Mouse (Mus musculus) heart, adult 9 months (tissue): ENCODE results near the gene Serinc4.

Experiments used
- DNase-seq, 2 experiments: peaks; one replicate each; pipeline ENCODE4 v3.0.0; 2022; ENCODE audit warnings: low spot score in 2 of 2

Gene Serinc4

DNA sequence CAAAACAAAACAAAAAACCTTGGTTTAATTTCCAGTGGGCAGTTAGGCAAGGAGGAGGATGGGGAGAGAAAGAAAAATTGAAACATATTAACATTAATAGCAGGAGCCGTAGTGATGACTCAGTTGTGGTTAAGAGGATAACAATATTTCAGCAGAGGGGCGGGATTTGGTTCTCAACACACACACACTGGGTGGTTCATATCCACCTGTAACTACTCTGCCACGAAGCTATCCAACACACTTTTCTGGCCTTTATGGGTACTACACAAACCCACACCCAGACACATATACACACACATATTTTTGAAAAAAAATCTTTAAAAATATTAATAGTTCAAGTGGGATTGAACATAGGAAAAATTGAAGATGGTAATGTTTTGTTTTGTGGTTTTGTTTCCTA is 9.6 kb downstream of the Serinc4 start:
- no peak for DNase-seq

DNA sequence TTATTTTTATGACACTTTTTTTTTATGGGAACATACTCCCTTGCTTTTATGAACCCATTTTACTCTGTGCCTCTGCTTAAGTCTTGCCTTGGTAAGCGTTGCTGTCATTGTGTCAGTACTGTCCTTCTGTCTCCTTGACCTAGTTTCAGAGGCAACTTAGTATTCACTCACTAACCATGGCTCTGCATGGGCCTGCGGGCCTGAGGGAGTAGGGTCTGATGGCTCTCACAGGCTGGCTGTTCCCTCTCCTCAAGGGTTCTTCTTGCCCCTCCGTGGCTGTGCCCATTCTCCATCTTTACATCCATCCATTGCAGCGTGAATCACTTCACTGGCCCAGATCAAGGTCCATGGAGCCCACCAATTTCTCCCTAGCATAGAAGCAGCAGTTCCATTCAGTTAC is 10.1 kb downstream of the Serinc4 start:
- no peak for DNase-seq

DNA sequence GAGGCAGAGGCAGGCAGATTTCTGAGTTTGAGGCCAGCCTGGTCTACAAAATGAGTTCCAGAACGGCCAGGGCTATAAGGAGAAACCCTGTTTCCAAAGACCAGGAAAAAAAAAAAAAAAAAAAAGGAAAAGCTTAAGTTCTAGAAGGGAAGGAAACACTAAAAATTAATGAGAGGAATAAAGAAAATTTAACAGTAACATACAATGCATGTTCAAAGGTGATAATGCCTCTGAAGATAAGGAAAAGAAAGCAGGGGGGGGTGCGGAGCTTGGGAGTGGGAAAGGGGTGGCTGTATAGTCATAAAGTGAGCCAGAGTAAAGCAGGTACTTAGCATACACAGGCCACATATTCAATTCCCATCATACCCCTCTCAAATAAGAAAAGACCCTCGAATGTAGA is 11.5 kb downstream of the Serinc4 start:
- no peak for DNase-seq

DNA sequence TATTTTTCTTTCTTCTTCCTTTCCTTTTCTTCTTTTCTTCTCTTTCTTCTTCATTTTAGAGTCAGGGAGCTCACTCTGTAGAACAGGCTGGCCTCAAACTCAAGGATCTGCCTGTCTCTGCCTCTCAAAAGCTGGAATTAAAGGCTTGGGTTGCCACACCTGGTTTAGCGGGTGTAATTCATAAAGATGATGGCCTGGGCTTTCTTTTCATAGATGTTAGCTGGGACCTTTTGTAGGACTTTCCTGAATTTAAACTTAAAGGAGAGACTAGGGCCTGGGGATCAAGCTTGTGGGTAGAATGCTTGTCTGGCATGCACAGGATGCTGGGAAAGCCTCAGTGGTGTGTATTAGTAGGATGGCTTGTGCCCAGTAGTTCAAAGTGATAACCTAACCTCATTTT is 12.4 kb downstream of the Serinc4 start, which contains the start of gene Ell3:
Gene Ell3, minus strand, starts transcription at position 101 of the 400 bp plus-strand sequence.
- no peak for DNase-seq

DNA sequence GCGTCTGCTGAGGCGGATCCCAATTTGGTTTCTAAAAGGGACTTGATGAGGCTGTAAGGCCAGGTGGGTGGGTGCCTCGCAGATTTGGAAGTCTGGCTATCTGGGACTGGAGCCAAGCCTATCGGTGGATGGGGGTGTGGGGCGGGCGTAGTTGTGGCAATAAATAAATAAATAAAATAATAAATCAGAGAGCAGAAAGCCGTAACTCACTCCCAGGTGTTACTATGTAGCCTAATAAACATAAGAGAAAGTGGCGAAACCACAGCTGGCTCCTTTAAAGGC is 13.6 kb downstream of the Serinc4 start:
- DNase-seq = no peak

DNA sequence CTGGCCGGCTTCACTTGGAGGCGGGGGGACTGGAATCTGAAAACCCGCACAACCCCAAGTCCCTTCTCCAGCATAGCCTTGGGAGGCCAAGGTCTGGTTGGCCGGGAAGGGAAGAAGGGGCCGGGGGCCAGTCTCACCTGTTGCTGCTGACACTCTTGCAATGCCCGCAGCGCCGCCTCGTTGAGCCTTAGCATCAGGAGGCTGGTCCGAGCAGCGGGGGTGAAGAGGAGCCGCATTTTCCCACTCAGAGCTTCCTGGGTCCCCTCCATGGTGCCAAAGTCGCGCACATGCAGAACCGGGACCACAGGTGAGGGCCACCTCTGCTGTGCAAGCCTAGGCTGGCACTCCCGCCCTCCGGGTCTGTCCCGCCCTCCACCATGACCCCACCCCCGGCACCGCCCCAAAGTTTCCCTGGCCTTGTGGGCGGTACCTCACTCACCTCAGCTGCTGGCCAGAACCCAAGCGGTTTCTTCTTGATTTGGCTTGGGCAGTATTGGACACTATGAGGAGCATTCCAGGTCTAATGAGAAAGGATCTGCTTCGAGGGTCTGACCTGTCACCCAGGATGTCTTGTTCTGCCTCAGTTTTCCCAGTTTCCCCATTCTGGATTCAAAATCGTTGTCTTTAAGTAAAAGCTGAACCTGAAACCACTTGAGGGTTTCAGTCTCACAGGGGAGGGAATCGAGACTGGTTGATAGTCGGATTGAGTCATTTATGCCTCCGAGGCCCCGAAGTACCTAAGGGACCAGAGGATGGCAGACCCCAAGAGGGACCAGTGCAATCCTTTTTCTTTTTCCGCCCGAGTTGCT is 14.1 kb downstream of the Serinc4 start:
- peak; percentile 47 to 63 for DNase-seq

DNA sequence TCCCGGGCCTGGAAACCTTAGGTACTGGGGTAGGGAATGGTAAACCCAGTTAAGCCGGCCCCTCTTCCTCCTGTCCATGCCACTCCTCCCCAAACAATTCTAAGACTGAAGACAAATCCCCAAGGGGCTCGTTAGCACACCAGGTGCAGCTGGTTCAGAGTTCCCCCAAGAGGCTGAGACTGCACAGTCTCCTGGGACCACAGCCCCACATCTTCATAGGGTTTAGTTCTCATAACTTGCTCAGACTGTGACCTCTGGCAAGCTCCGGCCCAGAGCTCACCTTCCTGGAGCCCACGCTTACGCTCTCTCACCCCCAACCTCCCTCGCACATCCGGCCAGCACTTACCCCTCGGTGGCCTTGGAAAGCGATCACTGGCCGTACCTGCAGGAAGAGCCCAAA is 14.8 kb downstream of the Serinc4 start:
- no peak for DNase-seq

DNA sequence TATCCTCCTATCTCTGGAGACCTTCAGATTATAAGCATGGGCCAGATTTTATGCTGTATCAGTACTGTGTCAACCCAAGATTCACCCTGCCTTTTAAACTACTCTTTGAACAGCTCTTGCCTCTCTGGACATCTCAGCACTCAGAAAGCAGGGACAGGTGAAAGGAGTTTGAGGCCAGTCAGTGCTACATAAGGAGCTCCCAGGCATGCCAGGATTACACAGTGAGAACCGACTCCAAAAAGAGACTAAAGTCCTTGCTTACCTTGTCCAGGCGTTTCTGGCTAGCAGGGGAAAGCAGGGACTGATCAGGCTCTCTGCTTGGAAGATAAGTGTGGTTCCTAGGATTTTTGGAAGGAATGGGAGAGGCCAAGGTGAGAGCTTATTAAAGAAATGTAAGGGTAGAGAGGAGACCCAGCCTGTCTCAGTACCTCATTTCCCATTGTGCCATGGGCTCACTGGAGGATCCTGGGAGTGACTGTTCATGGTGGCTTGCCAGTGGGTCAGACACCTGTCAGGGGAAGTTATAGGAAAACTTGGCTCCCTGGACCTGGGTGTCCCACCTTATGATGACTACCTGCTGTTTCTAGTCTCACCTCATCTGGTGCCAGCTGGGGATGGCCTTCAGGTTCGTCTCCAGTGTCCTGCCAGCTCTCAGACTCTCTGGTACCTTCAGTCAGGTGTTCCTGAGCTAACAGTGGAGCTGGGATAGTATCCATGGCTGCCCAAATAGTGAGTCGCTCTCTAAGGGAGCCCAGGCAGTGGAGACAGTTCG is 15.6 kb downstream of the Serinc4 start:
- DNase-seq = no peak

DNA sequence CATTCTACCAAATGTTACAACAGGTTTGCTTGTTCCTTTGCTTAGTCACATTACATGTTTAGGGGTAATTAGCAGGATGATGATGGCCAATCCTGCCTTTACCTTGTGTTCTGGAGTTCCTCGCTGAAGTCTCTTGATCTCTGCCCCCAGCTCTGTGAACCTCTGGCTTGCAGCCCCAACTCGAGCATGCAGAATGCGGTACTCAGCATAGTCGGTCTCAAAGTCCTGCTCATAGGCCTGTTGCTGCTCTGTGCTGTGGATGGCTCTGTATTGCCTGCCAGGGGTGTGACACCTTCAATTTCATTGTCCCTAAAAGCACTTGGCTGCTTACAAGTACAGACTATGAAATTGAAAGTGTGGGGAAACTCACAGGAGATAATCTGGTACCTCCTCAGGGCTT is 16.8 kb downstream of the Serinc4 start:
- DNase-seq = no peak

DNA sequence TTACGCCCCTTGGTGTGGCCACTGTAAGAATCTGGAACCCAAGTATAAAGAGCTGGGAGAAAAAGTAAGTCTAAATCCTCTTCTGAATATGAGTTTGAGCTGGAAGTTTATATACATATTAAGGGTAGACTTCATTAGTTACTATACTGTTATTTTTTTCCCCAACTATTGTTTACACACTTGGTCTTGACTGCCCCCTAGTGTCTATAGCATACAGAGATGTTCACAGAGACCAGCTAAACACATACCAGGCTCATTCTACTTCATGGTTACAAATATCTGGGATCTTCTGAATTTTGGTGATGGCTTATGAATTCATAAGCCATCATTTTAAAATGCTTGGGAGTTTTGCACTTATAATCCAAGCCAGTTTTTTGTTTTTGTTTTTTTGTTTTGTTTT is 21.7 kb downstream of the Serinc4 start:
- no peak for DNase-seq

DNA sequence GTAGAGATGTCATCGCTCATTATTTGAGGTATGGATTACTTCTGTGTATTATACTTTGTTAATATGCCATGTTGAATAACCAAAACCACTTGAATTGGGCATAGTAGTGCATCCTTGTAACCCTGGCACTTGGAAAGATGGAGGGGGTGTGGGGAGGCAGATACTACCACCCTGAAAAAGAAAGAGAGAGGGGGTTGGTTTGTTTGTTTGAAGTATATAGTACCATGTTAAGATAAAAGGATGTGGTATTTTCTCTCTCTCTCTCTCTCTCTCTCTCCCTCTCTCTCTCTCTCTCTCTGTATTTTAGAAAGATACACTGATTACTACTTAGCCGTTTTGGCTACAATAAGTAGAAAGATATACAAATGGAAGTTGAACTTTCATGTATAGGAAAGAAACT is 30.7 kb downstream of the Serinc4 start:
- DNase-seq = no peak

DNA sequence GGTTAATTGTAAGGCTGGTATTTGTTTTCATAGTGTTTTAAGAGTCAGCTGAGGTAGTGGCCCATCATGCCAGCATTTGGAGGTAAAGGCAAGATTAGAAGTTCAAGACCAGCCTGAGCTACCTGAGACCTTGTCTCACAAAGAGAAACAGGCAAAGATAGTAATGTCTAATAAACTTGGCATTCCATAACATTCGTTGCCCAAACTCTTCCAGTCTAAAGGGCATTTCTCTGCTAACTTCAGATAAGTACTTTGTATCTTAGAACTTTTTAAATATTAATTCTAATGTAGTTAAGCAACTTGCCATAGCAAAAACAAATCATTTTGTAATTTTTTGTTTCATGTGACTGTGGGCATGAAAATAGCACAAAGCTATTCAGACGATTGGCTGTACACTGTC is 33.4 kb downstream of the Serinc4 start:
- DNase-seq = no peak

DNA sequence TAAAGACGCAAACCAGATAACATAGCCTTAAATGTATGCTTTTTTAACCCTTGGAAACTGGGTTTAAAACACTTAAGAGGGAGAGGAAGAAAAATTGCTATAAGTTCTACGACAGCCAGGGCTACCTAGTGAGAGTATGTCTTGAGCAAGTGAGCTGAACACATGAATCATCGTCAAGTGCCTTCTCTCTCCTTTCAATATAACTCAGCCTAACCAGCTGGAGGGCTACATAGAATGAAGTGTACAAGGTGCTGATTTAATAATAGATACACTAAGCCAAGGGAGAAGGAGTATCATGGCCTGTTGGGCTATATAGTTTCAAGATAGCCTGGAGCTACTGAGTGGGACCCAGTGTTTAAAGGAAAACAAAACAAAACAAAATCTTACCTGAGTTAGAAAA is 38.1 kb downstream of the Serinc4 start:
- no peak for DNase-seq

DNA sequence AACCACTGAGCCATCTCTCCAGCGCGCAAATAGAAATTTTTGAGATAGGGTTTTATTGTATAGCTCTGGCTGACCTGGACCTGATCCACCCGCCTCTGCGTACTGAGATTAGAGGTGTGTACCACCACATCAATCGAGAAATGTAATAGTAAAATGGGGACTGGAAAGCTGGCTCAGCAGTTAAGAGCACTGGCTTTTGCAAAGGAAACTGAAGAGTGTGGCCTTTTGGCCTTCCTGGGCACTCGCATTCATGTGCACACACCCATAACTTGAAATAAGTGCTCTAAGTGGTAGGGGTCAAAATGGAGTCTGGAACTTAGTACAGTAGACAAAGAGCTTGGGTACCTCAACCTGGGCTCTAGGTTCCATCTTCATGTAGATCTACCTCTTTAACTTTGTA is 40.2 kb downstream of the Serinc4 start:
- no peak for DNase-seq

DNA sequence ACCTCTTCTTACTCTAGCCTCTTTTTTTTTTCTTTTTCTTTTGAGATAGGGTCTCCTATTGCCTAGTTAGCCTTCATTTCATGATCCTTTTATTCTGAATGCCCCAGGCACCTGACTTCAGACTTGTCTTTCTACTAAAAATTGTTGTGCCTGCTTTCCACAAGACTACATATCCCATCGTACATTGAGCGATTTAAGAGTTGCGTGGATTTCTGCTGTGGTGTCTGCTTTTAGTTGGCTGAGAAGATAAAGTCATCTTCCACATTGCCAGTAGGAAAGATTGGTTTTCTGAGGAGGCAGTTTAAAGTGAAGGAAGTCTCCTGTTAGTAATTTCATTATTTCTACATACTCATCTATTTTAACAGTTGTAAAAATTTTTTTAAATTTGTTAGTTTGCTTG is 41.0 kb downstream of the Serinc4 start:
- no peak for DNase-seq

DNA sequence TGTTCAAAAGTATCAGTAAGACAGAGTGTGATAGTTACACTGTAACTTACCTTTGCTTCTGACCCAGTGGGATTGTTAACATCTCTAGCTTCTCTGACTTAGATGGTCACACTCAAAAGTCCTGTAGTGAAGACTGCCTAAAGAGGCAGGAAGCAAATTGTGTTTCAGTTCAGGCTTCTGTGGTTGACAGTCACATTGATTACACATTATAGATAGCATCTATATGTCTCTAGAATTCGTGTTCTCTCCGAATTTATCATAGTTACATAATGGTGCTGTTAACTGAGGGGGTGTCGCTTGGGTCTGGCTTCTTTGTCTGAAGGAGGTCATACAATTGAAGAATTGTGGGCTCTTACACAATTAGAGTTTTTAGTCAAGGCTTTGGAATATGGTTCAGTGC is 41.5 kb downstream of the Serinc4 start:
- DNase-seq = no peak

DNA sequence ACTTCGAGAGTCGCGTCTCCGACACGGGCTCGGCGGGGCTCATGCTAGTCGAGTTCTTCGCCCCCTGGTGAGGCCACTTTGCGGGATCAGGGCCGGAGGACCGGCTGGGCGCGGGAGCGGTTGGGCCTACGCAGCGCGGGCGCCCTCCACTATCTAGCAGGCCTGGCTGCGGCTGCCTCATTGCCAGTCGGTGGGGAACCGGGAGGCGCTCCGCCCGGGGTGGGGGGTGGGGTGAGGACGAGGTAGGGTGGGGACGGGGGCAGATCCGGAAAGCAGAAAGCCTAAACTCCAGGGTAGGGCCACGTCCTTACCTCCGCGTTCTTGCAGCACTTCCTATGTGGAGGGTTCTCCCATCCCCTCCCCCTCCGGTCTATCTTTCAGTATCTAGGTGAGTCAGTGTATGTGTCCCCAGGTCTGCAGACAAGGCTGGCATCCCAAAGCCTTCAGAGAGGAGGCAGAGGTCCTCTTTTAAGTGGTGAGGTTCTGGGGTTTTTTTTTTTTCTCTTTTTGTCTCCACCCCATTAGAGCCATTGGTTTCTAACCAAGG is 42.4 kb downstream of the Serinc4 start:
- peak; percentile 29 to 46 for DNase-seq

DNA sequence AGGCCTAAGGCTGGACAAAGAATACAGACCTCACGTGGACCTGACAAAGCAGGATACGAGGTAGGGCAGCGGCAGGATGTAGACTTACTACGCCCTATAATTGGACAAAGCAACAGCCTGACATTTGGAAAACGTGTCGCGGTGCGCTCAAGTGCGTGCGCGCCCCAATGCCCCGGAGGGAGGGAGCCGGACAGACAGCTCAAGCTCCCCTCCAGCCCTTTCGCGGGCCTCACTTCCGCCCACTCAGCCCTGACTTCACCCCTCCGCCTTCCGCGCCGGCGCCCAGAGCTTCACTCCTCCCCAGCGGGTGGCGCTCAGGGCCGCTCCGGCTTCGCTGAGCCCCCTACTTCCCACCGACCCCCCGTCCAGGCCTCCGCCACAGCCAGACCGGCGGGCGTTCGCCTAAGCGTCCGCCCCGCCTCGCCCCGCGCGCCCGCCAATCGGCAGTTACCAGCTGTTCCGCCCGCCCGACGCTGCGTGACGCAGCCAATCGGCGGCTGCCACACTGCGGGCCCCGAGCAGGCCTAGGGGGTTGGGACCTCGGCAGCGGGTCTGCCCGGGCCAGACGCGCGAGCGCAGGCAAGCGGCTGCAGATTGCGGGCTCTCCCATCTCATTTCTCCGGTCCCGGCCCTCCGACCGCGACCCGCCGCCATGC is 43.1 kb downstream of the Serinc4 start, which contains the start of the genes Pdia3 and Catsper2:
Gene Pdia3, plus strand, starts transcription at position 389 of the 656 bp plus-strand sequence.
Gene Catsper2, minus strand, starts transcription at position 406 of the 656 bp plus-strand sequence.
- DNase-seq = peak; percentile 96 to 97

DNA sequence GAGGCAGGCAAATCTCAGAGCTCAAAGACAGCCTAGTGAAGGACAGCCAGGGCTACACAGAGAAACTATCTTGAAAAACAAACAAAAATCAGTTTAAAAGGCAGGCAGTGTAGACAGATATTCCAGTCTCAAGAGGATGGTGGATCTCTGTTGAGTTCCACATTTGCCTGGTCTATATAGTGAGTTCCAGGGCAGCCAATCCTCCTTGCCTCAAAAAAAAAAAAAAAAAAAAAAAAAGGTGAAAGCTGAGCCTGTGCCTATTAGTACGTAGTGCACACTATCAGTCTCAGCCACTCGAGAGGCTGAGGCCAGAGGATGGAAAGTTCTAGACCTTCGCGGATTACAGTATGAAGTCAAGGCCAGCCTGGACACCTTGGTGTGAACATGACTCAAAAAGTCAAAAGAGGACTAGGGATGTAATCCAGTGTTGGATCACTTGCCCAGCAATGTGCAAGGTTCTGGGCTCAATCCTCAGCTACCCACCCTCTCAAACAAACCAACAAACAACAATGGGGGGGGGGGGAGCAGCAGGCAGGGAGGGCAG is 43.7 kb downstream of the Serinc4 start:
- no peak for DNase-seq

DNA sequence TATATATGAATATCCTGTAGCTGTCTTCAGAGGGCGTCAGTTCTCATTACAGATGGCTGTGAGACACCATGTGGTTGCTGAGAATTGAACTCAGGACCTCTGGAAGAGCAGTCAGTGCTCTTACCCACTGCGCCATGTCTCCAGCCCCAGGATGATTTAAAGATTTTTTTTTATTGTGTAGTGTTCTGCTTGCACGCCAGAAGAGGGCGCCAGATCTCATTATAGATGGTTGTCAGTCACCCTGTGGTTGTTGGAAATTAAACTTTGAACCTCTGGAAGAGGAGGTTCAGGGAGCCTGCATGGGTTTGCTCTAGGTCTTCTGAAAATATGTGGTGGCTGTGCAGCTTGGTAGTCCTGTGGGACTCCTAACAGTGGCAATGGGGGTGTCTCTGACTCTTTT is 48.4 kb downstream of the Serinc4 start:
- no peak for DNase-seq

DNA sequence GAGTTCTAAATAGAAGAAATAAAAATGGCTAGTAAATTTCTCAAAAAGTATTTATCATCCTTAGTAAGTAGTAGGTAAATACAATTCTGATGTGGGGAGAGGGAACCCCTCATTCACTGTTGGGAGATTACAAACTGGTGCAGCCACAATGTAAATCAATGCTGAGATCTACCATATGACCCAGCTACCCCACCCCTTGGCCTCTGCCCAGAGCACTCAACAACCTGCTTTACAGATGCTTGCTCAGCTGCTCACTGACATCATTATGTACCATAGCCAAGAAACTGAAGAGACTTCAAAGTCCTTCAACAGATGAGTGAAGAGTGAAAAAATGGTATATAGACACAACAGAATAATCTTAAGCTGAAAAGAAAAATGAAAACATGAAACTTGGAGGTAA is 53.3 kb downstream of the Serinc4 start:
- DNase-seq = no peak

DNA sequence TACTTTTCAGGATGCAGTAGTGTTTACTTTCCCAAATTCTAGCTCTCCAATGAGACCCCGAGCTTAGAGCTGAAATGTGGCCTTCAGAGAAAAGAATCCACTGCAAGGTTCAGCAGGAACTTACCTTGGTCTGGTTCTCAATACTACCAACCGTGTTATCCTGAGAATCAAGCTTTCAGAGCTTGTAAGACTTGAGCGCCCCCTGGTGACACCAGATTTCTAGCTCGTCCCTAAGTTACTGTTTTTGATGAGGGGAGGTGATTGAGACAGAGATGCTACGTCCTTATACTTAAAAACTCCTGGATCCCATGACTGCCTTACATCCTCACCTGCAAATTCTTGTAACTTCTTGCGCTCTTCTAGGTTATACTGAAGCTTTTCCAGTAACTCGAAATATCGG is 60.0 kb downstream of the Serinc4 start:
- DNase-seq = peak in 1 of 2 experiments; percentile 60
